Mouse (Mus musculus): Measurements from ENCODE around the gene Tcaf3.

- TF ChIP-seq CTCF (IDR thresholded peaks at IDR 0.05; ENCODE audit: low read depth, low read length) (no peak), POLR2A (IDR thresholded peaks at IDR 0.05; ENCODE audit: insufficient read depth, low read length) (no peak), EP300 (IDR thresholded peaks at IDR 0.05; ENCODE audit: insufficient read depth, low read depth, low read length) (no peak)
Observed at GRCm38 (mm10) chr6:42542036-42543031, 55.2 kb downstream of the Tcaf3 start.
